Mouse (Mus musculus) forebrain, embryonic 12.5 days (tissue): ENCODE data around the gene Tab1. TPM values are rescaled to one million over a fixed set of nuclear protein-coding genes. Genes with fewer than 3 reads are reported as not detected.

Experiments used
- ATAC-seq: fragments of 200-750 bp; cut with Nextera tagmentation; 2 replicates; pipeline ENCODE4 v1.8.0; 2017; ENCODE audit warnings: moderate TSS enrichment; ENCODE audit not compliant: low FRiP score
- H3K27ac ChIP-seq: fragments of 300-500 bp; sonication (generic); 2 replicates; pipeline ENCODE4 v1.5.1; 2016; ENCODE audit warnings: mild to moderate bottlenecking
- H3K27me3 ChIP-seq: fragments of 300-500 bp; sonication (generic); 2 replicates; pipeline ENCODE4 v1.6.1; 2016; ENCODE audit warnings: mild to moderate bottlenecking
- H3K36me3 ChIP-seq: fragments of 300-500 bp; sonication (generic); replicated peaks from 2 replicates; pipeline ENCODE4 v1.6.1; 2016; ENCODE audit warnings: mild to moderate bottlenecking
- H3K4me1 ChIP-seq: fragments of 300-500 bp; sonication (generic); 2 replicates; pipeline ENCODE4 v1.6.1; 2016
- H3K4me2 ChIP-seq: fragments of 300-500 bp; sonication (generic); 2 replicates; pipeline ENCODE4 v1.6.1; 2016; ENCODE audit warnings: mild to moderate bottlenecking, moderate library complexity
- H3K4me3 ChIP-seq: fragments of 300-500 bp; sonication (generic); replicated peaks from 2 replicates; pipeline ENCODE4 v1.5.1; 2016; ENCODE audit warnings: mild to moderate bottlenecking
- H3K9ac ChIP-seq: fragments of 300-500 bp; sonication (generic); 2 replicates; pipeline ENCODE4 v1.6.1; 2016; ENCODE audit warnings: mild to moderate bottlenecking
- H3K9me3 ChIP-seq: fragments of 300-500 bp; sonication (generic); 2 replicates; pipeline ENCODE4 v1.6.1; 2016
- WGBS: fragments of 180-500 bp; shearing (Covaris S2); methylation state at CpG from one replicate; pipeline ENCODE4 v1.1.7; 2016; 5-methylcytosine and 5-hydroxymethylcytosine counted together
- polyA plus RNA-seq: library from polyadenylated mRNA; unstranded; fragments of >200 nt; fragmentation: Nextera tagmentation; extraction: Ambion mirVana; gene quantifications from 2 replicates; pipeline ENCODE4 v1.2.1, GENCODE M21; 2016

Tab1 gene
- polyA plus RNA-seq, 1 experiment from 2014 or later = 40.5 TPM

- Histone ChIP-seq H3K4me2 (no peak overlapping the region), H3K4me3 (no peak overlapping the region), H3K9ac (no peak overlapping the region), H3K9me3 (no peaks in the 10 kb centered on the region), H3K27me3 (peaks cover 31% of the 10 kb centered on the region), H3K36me3 (no peaks in the 10 kb centered on the region), H3K4me1 (peaks cover 31% of the 10 kb centered on the region), H3K27ac (no peak overlapping the region)
- ATAC-seq = no peak
- WGBS = 76% methylated on average over 10 of the region's 10 CpGs
These were observed 36.5 kb upstream of the Tab1 start for GRCm38 (mm10) chr15:80096406-80096805.

GRCm38 (mm10) chr15:80096946-80097881, 35.7 kb upstream of the Tab1 start:
- ATAC-seq = 0 out of 2 replicates have a peak, but pooled peaks have one; percentile 53
- Histone ChIP-seq H3K4me3 (no peak overlapping the region), H3K9me3 (no peaks in the 10 kb centered on the region), H3K27ac (no peak overlapping the region), H3K4me1 (peaks cover 24% of the 10 kb centered on the region), H3K4me2 (peak overlapping the region; percentile 17), H3K9ac (peak overlapping the region; percentile 9; the same call in 1 of the 2 replicates), H3K36me3 (no peaks in the 10 kb centered on the region), H3K27me3 (peaks cover 23% of the 10 kb centered on the region)
- WGBS = 18% methylated on average over 16 of the region's 20 CpGs

GRCm38 (mm10) chr15:80097999-80098461, 34.9 kb upstream of the Tab1 start:
- Histone ChIP-seq H3K36me3 (no peaks in the 10 kb centered on the region), H3K4me1 (peaks cover 20% of the 10 kb centered on the region), H3K4me2 (peak overlapping the region; percentile 17; the same call in 1 of the 2 replicates), H3K9me3 (no peaks in the 10 kb centered on the region), H3K9ac (no peak overlapping the region), H3K27me3 (peaks cover 15% of the 10 kb centered on the region), H3K4me3 (no peak overlapping the region), H3K27ac (no peak overlapping the region)
- 30% methylated on average over 8 of the region's 8 CpGs for WGBS
- ATAC-seq = no peak

DNA sequence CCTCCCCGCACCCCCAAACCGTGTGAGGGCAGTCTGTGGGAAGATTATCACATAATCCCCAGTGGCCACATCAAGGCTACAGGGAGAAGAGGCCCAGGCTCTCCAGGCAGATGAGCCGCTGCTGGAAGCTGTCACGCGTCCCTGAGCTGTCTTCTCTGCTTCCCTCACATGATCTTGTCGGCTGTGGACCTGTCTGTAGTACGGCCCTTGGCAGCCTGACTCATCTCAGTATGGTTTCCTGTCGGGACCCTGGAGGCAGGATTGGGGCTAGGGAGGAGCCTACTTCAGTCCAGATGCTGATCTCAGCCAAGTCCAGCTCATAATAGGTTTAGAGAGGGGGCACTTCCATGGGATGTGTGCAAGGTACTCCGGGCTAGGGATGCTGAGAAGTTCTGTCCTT, 34.1 kb upstream of the Tab1 start:
- Histone ChIP-seq H3K4me3 (no peak overlapping the region), H3K9ac (no peak overlapping the region), H3K36me3 (no peaks in the 10 kb centered on the region), H3K27ac (no peak overlapping the region), H3K4me2 (no peak overlapping the region), H3K9me3 (no peaks in the 10 kb centered on the region), H3K27me3 (peaks cover 9% of the 10 kb centered on the region), H3K4me1 (peaks cover 20% of the 10 kb centered on the region)
- WGBS = 52% methylated on average over 9 of the region's 9 CpGs
- no peak for ATAC-seq

- 77% methylated on average over 3 of the region's 3 CpGs for WGBS
- peaks cover 3% of the 10 kb centered on the region; the same call in 1 of the 2 replicates for H3K27me3 ChIP-seq
- H3K9ac ChIP-seq = no peak overlapping the region
- no peaks in the 10 kb centered on the region for H3K36me3 ChIP-seq
- H3K9me3 ChIP-seq = no peaks in the 10 kb centered on the region
- H3K4me3 ChIP-seq = no peak overlapping the region
- H3K27ac ChIP-seq = no peak overlapping the region
- ATAC-seq = no peak
- no peak overlapping the region for H3K4me2 ChIP-seq
- H3K4me1 ChIP-seq = peaks cover 20% of the 10 kb centered on the region
These were observed 33.5 kb upstream of the Tab1 start for GRCm38 (mm10) chr15:80099477-80099876.

DNA sequence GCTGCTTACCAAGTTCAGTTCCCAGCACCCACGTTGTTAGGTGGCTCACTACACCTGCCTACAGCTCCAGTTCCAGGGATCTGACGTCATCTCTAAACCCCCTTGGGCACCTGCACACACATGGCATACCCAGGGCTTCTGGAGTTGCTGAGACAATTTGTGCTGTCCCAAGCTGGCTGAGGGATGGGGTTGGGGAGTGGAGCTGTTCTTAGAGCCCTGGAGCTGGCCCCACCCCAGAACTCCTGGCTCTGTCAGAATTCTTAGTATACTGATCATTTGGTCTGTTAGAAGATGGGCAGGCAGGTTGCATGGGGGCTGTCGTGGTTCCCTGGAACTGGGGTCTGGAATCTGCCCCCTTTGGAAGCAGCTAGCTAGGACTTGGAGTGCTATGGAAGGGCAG, 32.7 kb upstream of the Tab1 start:
- H3K36me3 ChIP-seq = no peaks in the 10 kb centered on the region
- no peaks in the 10 kb centered on the region for H3K9me3 ChIP-seq
- WGBS = 88% methylated on average over 3 of the region's 3 CpGs
- H3K4me2 ChIP-seq = no peak overlapping the region
- ATAC-seq = no peak
- H3K4me3 ChIP-seq = no peak overlapping the region
- H3K9ac ChIP-seq = no peak overlapping the region
- H3K4me1 ChIP-seq = peaks cover 20% of the 10 kb centered on the region
- no peak overlapping the region for H3K27ac ChIP-seq
- peaks cover 3% of the 10 kb centered on the region; the same call in 1 of the 2 replicates for H3K27me3 ChIP-seq

DNA sequence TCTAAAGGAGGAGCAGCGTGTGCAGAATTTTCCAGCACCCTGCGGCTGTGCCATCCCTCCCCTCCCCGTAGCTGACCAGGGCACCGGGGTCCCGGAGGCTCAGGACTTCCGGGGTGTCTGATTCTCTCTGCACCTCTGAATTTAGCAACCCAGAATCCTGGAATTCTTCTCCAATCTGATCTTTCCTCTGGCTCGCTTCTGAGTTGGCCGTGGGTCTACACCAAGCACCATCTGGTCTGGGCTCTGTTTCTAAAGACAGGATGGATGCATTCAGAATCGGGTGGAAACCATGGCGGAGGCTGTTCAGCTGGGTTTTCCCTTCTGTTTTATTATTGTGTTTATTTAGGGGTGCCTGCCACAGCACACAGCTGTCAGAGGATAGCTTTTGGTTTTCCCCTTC, 32.1 kb upstream of the Tab1 start:
- 88% methylated on average over 10 of the region's 10 CpGs for WGBS
- no peak overlapping the region for H3K4me3 ChIP-seq
- H3K27me3 ChIP-seq = no peaks in the 10 kb centered on the region
- H3K4me1 ChIP-seq = peaks cover 20% of the 10 kb centered on the region
- H3K4me2 ChIP-seq = no peak overlapping the region
- H3K36me3 ChIP-seq = no peaks in the 10 kb centered on the region
- ATAC-seq = no peak
- no peak overlapping the region for H3K27ac ChIP-seq
- no peak overlapping the region for H3K9ac ChIP-seq
- H3K9me3 ChIP-seq = no peaks in the 10 kb centered on the region

DNA sequence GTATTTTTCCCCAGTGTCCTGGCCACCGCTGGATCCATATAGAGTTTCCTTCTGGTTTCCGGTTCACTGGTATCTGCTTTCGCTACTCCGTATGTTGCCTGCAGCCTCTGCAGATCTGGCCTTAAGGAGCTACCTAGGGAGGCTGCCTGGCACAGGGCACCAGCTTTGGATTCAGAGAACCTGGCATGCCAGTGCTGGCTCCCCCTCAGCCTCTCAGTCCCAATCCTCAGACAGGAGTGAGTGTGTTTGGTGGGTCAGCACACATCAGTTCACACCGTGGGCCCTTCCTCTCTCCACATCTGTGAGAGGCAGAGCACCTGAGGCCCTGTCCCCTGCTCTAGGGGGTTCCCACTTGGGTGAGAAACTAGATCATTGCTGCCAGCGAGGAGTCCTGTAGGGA, 31.4 kb upstream of the Tab1 start:
- no peak for ATAC-seq
- Histone ChIP-seq H3K9me3 (no peaks in the 10 kb centered on the region), H3K9ac (no peak overlapping the region), H3K27ac (no peak overlapping the region), H3K27me3 (no peaks in the 10 kb centered on the region), H3K36me3 (no peaks in the 10 kb centered on the region), H3K4me1 (peaks cover 20% of the 10 kb centered on the region), H3K4me2 (no peak overlapping the region), H3K4me3 (no peak overlapping the region)
- 78% methylated on average over 6 of the region's 6 CpGs for WGBS

DNA sequence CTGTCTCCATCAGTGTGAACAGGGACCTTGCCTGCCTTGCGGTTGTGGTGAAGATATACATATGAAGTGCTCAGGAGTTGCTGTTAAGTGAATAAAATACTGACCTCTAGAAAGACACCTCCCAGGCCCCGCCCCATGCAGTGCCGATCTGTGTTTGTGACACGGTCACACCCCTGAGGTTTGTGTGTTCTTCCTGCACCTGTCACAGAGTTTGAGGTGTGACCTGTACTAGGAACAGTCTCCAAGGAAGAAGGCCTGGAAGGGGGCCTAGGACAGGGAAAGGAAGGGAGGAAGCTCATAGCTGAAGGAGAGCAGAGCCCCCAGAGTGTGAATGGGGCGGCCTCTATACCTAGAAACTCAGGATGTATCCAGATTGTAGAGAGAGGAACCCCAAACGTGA, 30.4 kb upstream of the Tab1 start:
- Histone ChIP-seq H3K27me3 (no peaks in the 10 kb centered on the region), H3K4me3 (no peak overlapping the region), H3K9ac (no peak overlapping the region), H3K9me3 (no peaks in the 10 kb centered on the region), H3K27ac (no peak overlapping the region), H3K36me3 (no peaks in the 10 kb centered on the region), H3K4me1 (peaks cover 14% of the 10 kb centered on the region), H3K4me2 (no peak overlapping the region)
- no peak for ATAC-seq
- WGBS = 86% methylated on average over 6 of the region's 6 CpGs

DNA sequence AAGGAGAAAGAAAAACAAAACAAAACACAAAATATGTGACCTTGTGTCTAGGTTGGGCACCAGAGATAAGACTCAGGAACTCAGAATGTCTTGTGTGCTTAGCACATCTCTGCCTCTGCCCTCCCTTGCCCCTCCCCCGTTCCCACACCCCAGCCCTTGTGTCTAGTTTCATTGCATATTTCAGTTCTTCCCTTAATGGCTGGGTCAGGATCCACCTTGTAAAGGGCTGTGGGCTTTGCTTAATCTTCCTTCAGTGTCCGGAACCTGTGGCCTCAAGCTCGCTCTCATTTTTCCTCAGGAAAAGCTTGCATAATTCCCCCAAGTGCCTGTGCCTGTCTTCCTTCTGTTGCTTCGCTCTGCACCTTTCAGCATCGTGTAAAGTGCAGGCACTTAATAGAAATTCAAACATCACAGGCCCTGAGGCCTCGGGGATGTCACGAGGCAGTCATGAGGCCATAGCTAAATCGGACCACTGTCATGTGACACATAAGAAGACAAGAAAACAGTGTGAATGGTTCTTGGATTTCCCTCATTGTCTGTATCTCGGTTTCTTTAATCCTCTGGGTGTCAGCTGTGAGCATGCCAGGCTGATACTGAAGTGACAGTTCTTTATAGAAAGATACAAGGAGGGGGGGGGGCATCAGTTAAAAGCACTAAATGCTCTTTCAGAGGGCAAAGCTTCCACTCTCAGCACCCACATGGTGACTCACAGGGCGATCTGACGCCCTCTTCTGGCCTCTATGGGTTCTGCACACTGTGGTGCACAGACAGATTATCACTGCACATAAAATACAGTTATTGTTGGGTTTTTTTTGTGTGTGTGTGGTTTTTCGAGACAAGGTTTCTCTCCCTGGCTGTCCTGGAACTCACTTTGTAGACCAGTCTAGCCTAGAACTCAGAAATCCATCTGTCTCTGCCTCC, 27.2 kb upstream of the Tab1 start:
- WGBS = 74% methylated on average over 12 of the region's 12 CpGs
- no peak for ATAC-seq
- H3K9ac ChIP-seq = no peak overlapping the region

DNA sequence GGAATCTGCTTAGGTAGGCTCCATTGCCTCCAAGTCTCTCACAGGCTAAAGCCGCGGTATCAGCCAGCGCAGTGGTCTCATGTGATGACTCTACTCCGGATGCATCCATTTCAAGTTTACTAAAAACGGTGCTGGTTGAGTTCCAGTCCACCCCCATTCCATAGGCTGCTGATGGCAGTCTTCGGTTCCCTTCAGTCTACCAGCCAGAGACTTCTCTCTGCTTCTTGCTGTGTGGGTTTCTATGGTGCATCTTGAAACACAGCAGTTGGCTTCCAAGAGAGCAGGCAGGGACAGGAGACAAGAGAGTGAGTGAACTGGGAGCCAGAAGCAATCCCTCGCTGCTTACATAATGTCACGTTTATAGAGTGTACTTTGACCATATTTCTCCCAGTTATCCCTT, 25.8 kb upstream of the Tab1 start:
- Histone ChIP-seq H3K4me2 (no peak overlapping the region), H3K9me3 (no peaks in the 10 kb centered on the region), H3K4me3 (no peak overlapping the region), H3K27me3 (no peaks in the 10 kb centered on the region), H3K4me1 (no peaks in the 10 kb centered on the region), H3K27ac (no peak overlapping the region), H3K9ac (no peak overlapping the region), H3K36me3 (no peaks in the 10 kb centered on the region; the same call in 1 of the 2 replicates)
- no peak for ATAC-seq
- 93% methylated on average over 8 of the region's 8 CpGs for WGBS

More for the DNA sequence above, 27.2 kb upstream of the Tab1 start:
- Histone ChIP-seq H3K27ac (no peak overlapping the region), H3K4me3 (no peak overlapping the region), H3K9me3 (no peaks in the 10 kb centered on the region), H3K4me1 (no peaks in the 10 kb centered on the region), H3K27me3 (no peaks in the 10 kb centered on the region), H3K36me3 (no peaks in the 10 kb centered on the region; the same call in 1 of the 2 replicates), H3K4me2 (no peak overlapping the region)

GRCm38 (mm10) chr15:80107575-80107974, 25.4 kb upstream of the Tab1 start:
- Histone ChIP-seq H3K4me3 (no peak overlapping the region), H3K36me3 (no peaks in the 10 kb centered on the region; the same call in none of the 2 replicates), H3K27me3 (no peaks in the 10 kb centered on the region), H3K9ac (no peak overlapping the region), H3K4me1 (no peaks in the 10 kb centered on the region), H3K27ac (no peak overlapping the region), H3K4me2 (no peak overlapping the region), H3K9me3 (no peaks in the 10 kb centered on the region)
- no peak for ATAC-seq
- WGBS = 91% methylated on average over 3 of the region's 3 CpGs
